Mouse (Mus musculus): ENCODE measurements at regions not wholly inside any gene's neighbourhood (a gene's known extent, or its start where the extent isn't known, plus 50 kb on each side); places are given as distances from the start of the nearest gene placed in this dataset.

- no peak overlapping the region for H3K9ac ChIP-seq (replicated peaks; ENCODE audit: low read depth, low read length)
- no peak for ATAC-seq (ENCODE audit: low read depth)
- no peak overlapping the region for H3K27ac ChIP-seq (ENCODE audit: low read depth, low read length)
- WGBS = 64% methylated on average over 5 of the region's 5 CpGs
- H3K4me1 ChIP-seq (ENCODE audit: control insufficient read depth, insufficient read depth, low read length) = no peaks in the 10 kb centered on the region
- H3K27me3 ChIP-seq (ENCODE audit: control insufficient read depth, insufficient read depth, low read length) = no peaks in the 10 kb centered on the region
- H3K9me3 ChIP-seq (ENCODE audit: control insufficient read depth, low read length) = no peaks in the 10 kb centered on the region
- no peaks in the 10 kb centered on the region for H3K36me3 ChIP-seq (ENCODE audit: control insufficient read depth, insufficient read depth, low read length)
- no peak overlapping the region for H3K4me2 ChIP-seq (ENCODE audit: low read depth, low read length)
- no peak overlapping the region for H3K4me3 ChIP-seq (ENCODE audit: low read depth, low read length)
Observed at GRCm38 (mm10) chr6:17211346-17211745, 69.6 kb upstream of the Cav2 start.

- Histone ChIP-seq H3K9ac (replicated peaks; ENCODE audit: low read depth, low read length) (no peak overlapping the region), H3K27me3 (ENCODE audit: control insufficient read depth, insufficient read depth, low read length) (no peaks in the 10 kb centered on the region), H3K9me3 (ENCODE audit: control insufficient read depth, low read length) (no peaks in the 10 kb centered on the region), H3K27ac (ENCODE audit: low read depth, low read length) (no peak overlapping the region), H3K4me1 (ENCODE audit: control insufficient read depth, insufficient read depth, low read length) (no peaks in the 10 kb centered on the region), H3K4me3 (ENCODE audit: low read depth, low read length) (no peak overlapping the region), H3K4me2 (ENCODE audit: low read depth, low read length) (no peak overlapping the region), H3K36me3 (ENCODE audit: control insufficient read depth, insufficient read depth, low read length) (no peaks in the 10 kb centered on the region)
- ATAC-seq (ENCODE audit: low read depth) = peak; percentile 61
- WGBS = 12% methylated on average over 9 of the region's 9 CpGs
Observed at GRCm38 (mm10) chr6:17214774-17215173, 66.2 kb upstream of the Cav2 start.

GRCm38 (mm10) chr6:17216442-17216841, 64.5 kb upstream of the Cav2 start:
- H3K4me2 ChIP-seq (ENCODE audit: low read depth, low read length) = no peak overlapping the region
- no peaks in the 10 kb centered on the region for H3K27me3 ChIP-seq (ENCODE audit: control insufficient read depth, insufficient read depth, low read length)
- WGBS = 60% methylated on average over 1 of the region's 1 CpGs
- H3K4me1 ChIP-seq (ENCODE audit: control insufficient read depth, insufficient read depth, low read length) = no peaks in the 10 kb centered on the region
- H3K27ac ChIP-seq (ENCODE audit: low read depth, low read length) = no peak overlapping the region
- no peak for ATAC-seq (ENCODE audit: low read depth)
- H3K36me3 ChIP-seq (ENCODE audit: control insufficient read depth, insufficient read depth, low read length) = no peaks in the 10 kb centered on the region
- no peak overlapping the region for H3K9ac ChIP-seq (replicated peaks; ENCODE audit: low read depth, low read length)
- no peak overlapping the region for H3K4me3 ChIP-seq (ENCODE audit: low read depth, low read length)
- H3K9me3 ChIP-seq (ENCODE audit: control insufficient read depth, low read length) = no peaks in the 10 kb centered on the region

GRCm38 (mm10) chr6:17223744-17224143, 57.2 kb upstream of the Cav2 start:
- ATAC-seq (ENCODE audit: low read depth) = no peak
- Histone ChIP-seq H3K27me3 (ENCODE audit: control insufficient read depth, insufficient read depth, low read length) (no peaks in the 10 kb centered on the region), H3K27ac (ENCODE audit: low read depth, low read length) (no peak overlapping the region), H3K4me1 (ENCODE audit: control insufficient read depth, insufficient read depth, low read length) (no peaks in the 10 kb centered on the region), H3K36me3 (ENCODE audit: control insufficient read depth, insufficient read depth, low read length) (no peaks in the 10 kb centered on the region), H3K9ac (replicated peaks; ENCODE audit: low read depth, low read length) (no peak overlapping the region), H3K4me2 (ENCODE audit: low read depth, low read length) (no peak overlapping the region), H3K4me3 (ENCODE audit: low read depth, low read length) (no peak overlapping the region), H3K9me3 (ENCODE audit: control insufficient read depth, low read length) (no peaks in the 10 kb centered on the region)
- 86% methylated on average over 2 of the region's 2 CpGs for WGBS

GRCm38 (mm10) chr6:17224852-17225251, 56.1 kb upstream of the Cav2 start:
- no peak for ATAC-seq (ENCODE audit: low read depth)
- H3K27ac ChIP-seq (ENCODE audit: low read depth, low read length) = no peak overlapping the region
- 82% methylated on average over 5 of the region's 5 CpGs for whole genome bisulfite sequencing
- no peaks in the 10 kb centered on the region for H3K27me3 ChIP-seq (ENCODE audit: control insufficient read depth, insufficient read depth, low read length)
- no peaks in the 10 kb centered on the region for H3K4me1 ChIP-seq (ENCODE audit: control insufficient read depth, insufficient read depth, low read length)
- no peaks in the 10 kb centered on the region for H3K36me3 ChIP-seq (ENCODE audit: control insufficient read depth, insufficient read depth, low read length)
- no peak overlapping the region for H3K4me3 ChIP-seq (ENCODE audit: low read depth, low read length)
- H3K4me2 ChIP-seq (ENCODE audit: low read depth, low read length) = no peak overlapping the region
- no peaks in the 10 kb centered on the region for H3K9me3 ChIP-seq (ENCODE audit: control insufficient read depth, low read length)
- H3K9ac ChIP-seq (replicated peaks; ENCODE audit: low read depth, low read length) = no peak overlapping the region

- 94% methylated on average over 6 of the region's 6 CpGs for WGBS
- no peak for ATAC-seq (ENCODE audit: low read depth)
- no peaks in the 10 kb centered on the region for H3K9me3 ChIP-seq (ENCODE audit: control insufficient read depth, low read length)
Observed at GRCm38 (mm10) chr6:17226483-17226882, 54.5 kb upstream of the Cav2 start.

More at GRCm38 (mm10) chr6:17226483-17226882, 54.5 kb upstream of the Cav2 start:
- H3K4me1 ChIP-seq (ENCODE audit: control insufficient read depth, insufficient read depth, low read length) = no peaks in the 10 kb centered on the region
- no peak overlapping the region for H3K9ac ChIP-seq (replicated peaks; ENCODE audit: low read depth, low read length)
- H3K36me3 ChIP-seq (ENCODE audit: control insufficient read depth, insufficient read depth, low read length) = no peaks in the 10 kb centered on the region
- no peak overlapping the region for H3K4me2 ChIP-seq (ENCODE audit: low read depth, low read length)
- no peaks in the 10 kb centered on the region for H3K27me3 ChIP-seq (ENCODE audit: control insufficient read depth, insufficient read depth, low read length)
- no peak overlapping the region for H3K27ac ChIP-seq (ENCODE audit: low read depth, low read length)
- no peak overlapping the region for H3K4me3 ChIP-seq (ENCODE audit: low read depth, low read length)

Measured in neural tube, embryonic 14.5 days (tissue).